Mouse (Mus musculus): ENCODE results near the gene G3bp1. TPM values are rescaled to one million over a fixed set of nuclear protein-coding genes. Genes with fewer than 3 reads are reported as not detected.

The G3bp1 gene
- polyA plus RNA-seq, 1 experiment from 2014 or later: 215 TPM

DNA sequence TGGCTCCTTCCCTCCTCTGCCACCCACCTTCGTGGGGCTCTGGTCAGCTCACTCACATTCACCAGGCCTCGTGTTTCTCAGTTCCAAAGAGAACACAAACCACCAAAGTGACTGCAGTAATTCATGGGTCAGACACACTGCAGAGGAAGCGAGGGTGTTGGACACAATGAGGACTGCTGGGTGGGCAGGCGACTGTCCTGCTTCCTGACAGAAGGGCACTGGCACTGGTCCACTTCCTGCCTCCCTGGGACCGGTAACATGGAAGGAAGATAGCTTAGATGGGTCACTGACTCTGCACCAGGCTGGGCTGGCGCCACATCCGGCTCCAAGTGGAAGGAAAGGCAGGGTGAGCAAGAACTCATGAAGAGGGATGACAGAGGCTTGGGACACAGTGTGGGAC lies 20.0 kb upstream of the G3bp1 start:
- Histone ChIP-seq H3K27ac (replicated peaks) (no peak overlapping the region), H3K4me3 (no peak overlapping the region), H3K9me3 (no peaks in the 10 kb centered on the region), H3K36me3 (peaks cover 28% of the 10 kb centered on the region), H3K9ac (replicated peaks) (no peak overlapping the region), H3K4me1 (no peaks in the 10 kb centered on the region), H3K4me2 (replicated peaks) (no peak overlapping the region), H3K27me3 (no peaks in the 10 kb centered on the region)
- no peak for ATAC-seq (ENCODE audit: low FRiP score, low read depth)
- 82% methylated on average over 7 of the region's 7 CpGs for WGBS

DNA sequence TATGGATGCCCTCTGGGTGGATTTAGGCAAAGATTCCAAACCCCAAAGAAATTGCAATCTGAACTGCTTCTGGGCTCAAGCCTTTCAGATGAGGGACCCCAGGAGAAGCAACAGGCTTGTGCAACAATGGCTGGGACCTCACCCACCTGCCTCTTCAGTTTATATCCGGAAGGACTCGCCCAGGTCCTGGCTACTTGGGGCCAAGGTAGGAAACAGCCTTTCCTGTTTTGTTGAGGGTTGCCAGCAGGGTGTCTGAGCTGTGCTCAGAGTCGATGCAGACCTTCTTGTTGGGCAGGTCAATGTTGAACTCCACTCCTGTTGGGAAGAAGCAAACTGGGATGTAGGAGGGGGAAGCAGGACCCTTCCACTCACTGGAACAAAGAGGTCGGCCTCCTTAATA lies 19.2 kb upstream of the G3bp1 start:
- Histone ChIP-seq H3K4me3 (no peak overlapping the region), H3K4me1 (no peaks in the 10 kb centered on the region), H3K27me3 (no peaks in the 10 kb centered on the region), H3K27ac (replicated peaks) (no peak overlapping the region), H3K4me2 (replicated peaks) (no peak overlapping the region), H3K9me3 (no peaks in the 10 kb centered on the region), H3K9ac (replicated peaks) (no peak overlapping the region), H3K36me3 (peaks cover 28% of the 10 kb centered on the region)
- WGBS: 73% methylated on average over 4 of the region's 4 CpGs
- no peak for ATAC-seq (ENCODE audit: low FRiP score, low read depth)

DNA sequence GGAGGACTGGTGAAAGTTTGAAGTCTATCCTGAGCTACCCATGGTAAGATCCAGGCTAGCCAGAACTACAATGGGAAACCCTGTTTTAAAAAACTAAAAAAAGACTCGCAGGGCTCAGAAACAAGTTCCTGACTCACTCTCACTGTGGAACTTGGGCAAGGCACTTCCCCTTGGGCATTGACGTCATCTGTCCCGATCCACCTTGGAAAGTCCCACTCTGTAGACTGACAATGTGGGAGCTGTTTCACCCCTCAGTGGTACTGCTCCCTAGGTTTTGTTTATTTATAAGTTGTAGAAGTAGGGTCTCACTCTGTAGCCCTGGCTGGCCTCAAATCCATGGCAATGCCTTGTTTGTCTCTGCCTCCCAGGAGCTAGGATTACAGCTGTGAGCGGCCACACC lies 15.8 kb upstream of the G3bp1 start:
- no peak for ATAC-seq (ENCODE audit: low FRiP score, low read depth)
- no peak overlapping the region for H3K4me3 ChIP-seq
- WGBS: 91% methylated on average over 4 of the region's 4 CpGs
- H3K4me1 ChIP-seq: no peaks in the 10 kb centered on the region
- no peak overlapping the region for H3K9ac ChIP-seq (replicated peaks)
- no peaks in the 10 kb centered on the region for H3K9me3 ChIP-seq
- H3K36me3 ChIP-seq: peaks cover 27% of the 10 kb centered on the region
- H3K27me3 ChIP-seq: no peaks in the 10 kb centered on the region
- no peak overlapping the region for H3K27ac ChIP-seq (replicated peaks)
- no peak overlapping the region for H3K4me2 ChIP-seq (replicated peaks)

DNA sequence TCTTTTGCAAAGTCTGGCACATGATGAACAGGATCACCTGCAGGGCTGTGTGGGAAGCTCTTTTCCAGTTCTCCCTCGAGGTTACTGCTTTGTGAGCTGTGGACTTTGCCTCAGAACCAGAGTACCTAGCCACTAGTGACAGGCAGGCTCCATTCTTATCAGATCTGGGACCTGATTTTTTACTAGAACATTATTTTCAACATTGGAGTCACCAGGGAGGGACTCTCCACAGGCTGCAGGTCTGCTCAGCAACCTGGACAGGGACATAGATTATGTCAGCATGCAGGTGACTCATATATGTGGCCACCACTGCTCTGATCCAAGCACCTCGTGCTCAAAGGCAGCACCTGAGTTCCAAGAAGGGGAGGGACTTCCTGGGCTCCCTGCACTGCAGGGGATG lies 14.3 kb upstream of the G3bp1 start:
- Histone ChIP-seq H3K4me3 (no peak overlapping the region), H3K9me3 (no peaks in the 10 kb centered on the region), H3K27ac (replicated peaks) (no peak overlapping the region), H3K27me3 (no peaks in the 10 kb centered on the region), H3K9ac (replicated peaks) (no peak overlapping the region), H3K4me2 (replicated peaks) (no peak overlapping the region), H3K36me3 (peaks cover 11% of the 10 kb centered on the region; the same call in 1 of the 2 replicates), H3K4me1 (peaks cover 7% of the 10 kb centered on the region)
- WGBS: 82% methylated on average over 2 of the region's 2 CpGs
- ATAC-seq (ENCODE audit: low FRiP score, low read depth): no peak

DNA sequence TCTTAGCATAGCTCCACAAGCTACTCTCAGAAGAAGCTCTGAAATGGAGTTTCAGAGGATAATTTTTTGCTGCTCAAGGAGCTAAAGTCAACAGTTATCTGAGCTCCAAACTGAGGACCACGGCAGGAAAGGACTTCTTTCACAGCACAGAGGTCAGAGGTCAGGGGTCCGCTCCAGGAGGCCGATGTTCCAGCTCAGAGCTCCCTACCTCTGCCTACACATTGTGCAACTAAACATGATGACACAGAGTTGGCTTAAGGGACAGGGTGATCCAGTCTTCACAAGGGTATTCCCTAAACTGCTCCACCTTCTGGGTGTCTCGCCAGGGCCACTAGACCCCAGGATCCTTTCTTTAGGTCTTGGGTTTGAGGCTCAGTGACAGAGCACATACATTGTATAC lies 11.0 kb upstream of the G3bp1 start:
- WGBS: 47% methylated on average over 4 of the region's 4 CpGs
- H3K4me3 ChIP-seq: no peak overlapping the region
- ATAC-seq (ENCODE audit: low FRiP score, low read depth): no peak

DNA sequence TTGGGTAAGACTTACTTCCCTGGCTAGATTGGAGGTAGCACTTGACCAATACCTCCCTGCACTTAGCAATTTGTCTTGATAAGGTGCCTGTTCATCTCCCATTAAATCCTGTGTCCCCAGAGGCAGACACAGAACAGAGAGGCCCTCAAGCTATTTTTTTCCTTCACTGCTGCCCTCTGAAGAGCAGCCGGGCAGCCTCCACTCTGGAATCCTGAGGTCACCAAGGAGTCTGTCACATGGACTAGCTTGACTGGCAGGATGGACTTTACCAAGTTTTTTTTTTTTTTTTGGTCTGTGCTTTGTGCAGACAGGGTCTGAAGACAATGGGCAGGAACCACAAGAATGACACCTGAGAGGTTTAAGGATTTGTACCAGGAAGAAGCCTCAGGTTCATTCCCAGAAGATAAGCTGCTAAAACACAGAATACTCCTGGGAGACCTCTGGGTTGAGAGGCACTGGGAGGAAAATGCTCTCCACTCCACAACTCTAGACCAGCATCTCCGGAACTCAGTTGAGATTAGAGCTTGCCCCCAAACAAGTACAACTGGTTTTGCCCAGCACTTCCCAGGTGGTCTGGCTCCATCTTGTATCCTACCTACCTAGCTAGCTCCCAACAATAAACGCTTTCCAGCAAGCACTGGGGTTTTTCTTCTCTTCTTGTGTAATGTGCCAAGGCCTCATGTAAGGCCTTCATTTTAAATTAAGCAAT lies 9.5 kb upstream of the G3bp1 start:
- peak overlapping the region; percentile 90 for H3K4me2 ChIP-seq (replicated peaks)
- H3K27ac ChIP-seq (replicated peaks): no peak overlapping the region
- peak overlapping the region; percentile 72 for H3K4me3 ChIP-seq
- H3K9ac ChIP-seq (replicated peaks): peak overlapping the region; percentile 67
- H3K36me3 ChIP-seq: no peaks in the 10 kb centered on the region
- ATAC-seq (ENCODE audit: low FRiP score, low read depth): no peak
- 38% methylated on average over 3 of the region's 3 CpGs for WGBS
- peaks cover 11% of the 10 kb centered on the region for H3K4me1 ChIP-seq
- H3K27me3 ChIP-seq: no peaks in the 10 kb centered on the region
- H3K9me3 ChIP-seq: no peaks in the 10 kb centered on the region

More for the DNA sequence above, 11.0 kb upstream of the G3bp1 start:
- H3K27ac ChIP-seq (replicated peaks): no peak overlapping the region
- H3K4me2 ChIP-seq (replicated peaks): no peak overlapping the region
- H3K4me1 ChIP-seq: peaks cover 11% of the 10 kb centered on the region
- H3K9ac ChIP-seq (replicated peaks): no peak overlapping the region
- no peaks in the 10 kb centered on the region for H3K9me3 ChIP-seq
- no peaks in the 10 kb centered on the region for H3K36me3 ChIP-seq
- H3K27me3 ChIP-seq: no peaks in the 10 kb centered on the region

DNA sequence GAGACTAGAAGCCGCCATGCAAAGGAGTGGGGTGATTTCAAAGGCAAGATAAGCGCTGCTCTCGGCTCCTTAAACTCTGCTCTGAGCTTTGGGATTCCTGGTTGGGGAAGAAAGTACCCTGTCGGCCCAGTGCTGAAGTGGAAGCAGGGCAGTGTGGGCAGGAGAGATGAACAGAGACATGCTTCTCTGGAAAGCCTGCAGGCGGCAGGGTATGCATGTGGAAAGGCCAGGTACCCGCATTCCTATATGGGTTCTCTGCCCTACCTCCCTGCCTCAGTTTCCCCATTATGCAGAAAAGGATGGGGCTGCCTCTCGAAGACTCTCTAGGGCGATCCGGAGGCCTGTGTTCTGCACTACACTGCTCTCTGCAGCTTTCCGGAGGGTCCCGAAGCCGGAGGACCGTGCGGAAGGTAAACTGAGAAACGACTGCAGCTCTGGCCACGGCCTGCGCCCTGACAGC lies 8.9 kb upstream of the G3bp1 start:
- Histone ChIP-seq H3K27me3 (no peaks in the 10 kb centered on the region), H3K9me3 (no peaks in the 10 kb centered on the region), H3K4me1 (peaks cover 11% of the 10 kb centered on the region), H3K27ac (replicated peaks) (peak overlapping the region; percentile 49; the same call in 1 of the 2 replicates), H3K36me3 (no peaks in the 10 kb centered on the region), H3K4me3 (peak overlapping the region; percentile 72), H3K9ac (replicated peaks) (peak overlapping the region; percentile 67), H3K4me2 (replicated peaks) (peak overlapping the region; percentile 90)
- peak; percentile 74 for ATAC-seq (ENCODE audit: low FRiP score, low read depth)
- under 1% methylated on average over 17 of the region's 17 CpGs for WGBS

DNA sequence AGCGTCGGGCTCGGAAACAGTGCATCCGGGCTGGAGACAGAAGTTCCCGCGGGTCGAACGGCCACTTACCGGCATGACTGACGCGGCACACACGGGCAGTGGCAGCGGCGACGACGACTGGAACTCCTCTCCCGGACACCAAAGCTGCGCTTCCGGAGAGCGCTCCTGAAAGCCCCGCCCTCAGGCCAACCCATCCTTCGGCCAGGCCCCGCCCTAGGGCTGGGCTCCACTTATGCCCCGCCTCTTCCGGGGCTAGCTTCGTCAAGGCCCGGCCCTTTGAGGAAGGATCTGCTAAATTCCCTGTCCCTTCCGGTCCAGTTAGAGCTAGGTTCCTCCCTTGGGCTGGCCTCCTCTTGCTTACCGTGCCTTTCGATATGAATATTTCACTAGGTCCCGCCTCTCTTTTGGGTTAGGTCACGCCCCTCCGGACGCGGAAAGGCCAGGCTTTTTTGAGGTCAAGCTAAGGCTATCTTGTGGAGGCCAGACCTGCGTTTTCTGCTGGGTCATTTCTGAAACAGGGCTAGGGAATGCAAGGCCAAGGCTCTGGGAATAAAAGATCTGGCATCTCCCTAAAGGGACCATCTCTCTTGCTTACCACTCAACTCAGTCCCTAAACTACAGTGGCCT lies 8.4 kb upstream of the G3bp1 start, which contains the start of gene Atox1:
Gene Atox1, minus strand, starts transcription at position 221 of the 627 bp plus-strand sequence.
- peak within 1 kb of the TSS; percentile 56 for H3K27ac ChIP-seq (replicated peaks)
- WGBS: 1% methylated on average over 36 of the region's 36 CpGs
- peak within 1 kb of the TSS; percentile 90 for H3K4me2 ChIP-seq (replicated peaks)
- peak within 1 kb of the TSS; percentile 72 for H3K4me3 ChIP-seq
- H3K27me3 ChIP-seq: no peaks in the 10 kb centered on the region
- peak; percentile 98 for ATAC-seq (ENCODE audit: low FRiP score, low read depth)
- H3K9ac ChIP-seq (replicated peaks): peak within 1 kb of the TSS; percentile 67
- no peaks in the 10 kb centered on the region for H3K36me3 ChIP-seq
- H3K4me1 ChIP-seq: peaks cover 11% of the 10 kb centered on the region
- H3K9me3 ChIP-seq: no peaks in the 10 kb centered on the region

DNA sequence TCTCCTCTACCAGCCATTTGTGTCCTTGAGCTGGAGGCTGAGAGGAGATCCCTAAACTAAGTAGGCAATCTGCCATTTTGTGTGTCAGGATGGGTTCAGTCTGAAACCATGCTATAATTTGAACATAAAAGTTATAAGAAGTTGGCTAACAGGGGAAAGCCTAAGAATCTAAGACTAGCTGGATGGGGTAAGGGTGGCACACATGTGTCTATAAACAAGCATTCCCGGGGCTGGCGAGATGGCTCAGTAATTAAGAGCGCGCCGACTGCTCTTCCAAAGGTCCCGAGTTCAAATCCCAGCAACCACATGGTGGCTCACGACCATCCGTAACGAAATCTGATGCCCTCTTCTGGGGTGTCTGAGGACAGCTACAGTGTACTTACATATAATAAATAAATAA lies 7.3 kb upstream of the G3bp1 start:
- H3K4me1 ChIP-seq: peaks cover 11% of the 10 kb centered on the region
- no peaks in the 10 kb centered on the region for H3K27me3 ChIP-seq
- ATAC-seq (ENCODE audit: low FRiP score, low read depth): no peak
- H3K27ac ChIP-seq (replicated peaks): no peak overlapping the region
- H3K36me3 ChIP-seq: no peaks in the 10 kb centered on the region
- H3K9me3 ChIP-seq: no peaks in the 10 kb centered on the region
- 96% methylated on average over 9 of the region's 9 CpGs for WGBS
- no peak overlapping the region for H3K4me3 ChIP-seq
- H3K9ac ChIP-seq (replicated peaks): no peak overlapping the region
- H3K4me2 ChIP-seq (replicated peaks): no peak overlapping the region

DNA sequence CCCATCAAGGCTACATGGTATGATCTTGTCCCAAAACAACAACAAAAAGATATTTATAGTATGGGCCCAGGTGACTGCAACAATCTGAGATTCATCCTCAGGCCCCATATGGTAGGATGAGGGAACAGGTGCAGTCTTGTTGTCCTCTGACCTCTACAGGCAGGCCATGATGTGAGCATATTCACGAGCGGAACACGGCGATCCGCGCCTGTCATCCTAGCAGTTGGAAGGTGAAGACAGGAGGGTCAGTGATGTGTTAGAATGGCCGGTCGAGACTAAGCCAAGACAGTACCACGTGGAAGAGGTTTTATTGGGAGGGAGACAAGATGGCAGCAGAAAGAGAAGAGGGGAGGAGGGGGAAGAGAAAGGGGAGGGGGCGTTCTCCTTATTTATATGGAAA lies 4.8 kb upstream of the G3bp1 start:
- Histone ChIP-seq H3K27ac (replicated peaks) (no peak overlapping the region), H3K27me3 (no peaks in the 10 kb centered on the region), H3K9me3 (no peaks in the 10 kb centered on the region), H3K4me3 (no peak overlapping the region), H3K36me3 (no peaks in the 10 kb centered on the region), H3K4me2 (replicated peaks) (no peak overlapping the region), H3K4me1 (peaks cover 18% of the 10 kb centered on the region), H3K9ac (replicated peaks) (no peak overlapping the region)
- WGBS: 87% methylated on average over 10 of the region's 10 CpGs
- ATAC-seq (ENCODE audit: low FRiP score, low read depth): no peak

DNA sequence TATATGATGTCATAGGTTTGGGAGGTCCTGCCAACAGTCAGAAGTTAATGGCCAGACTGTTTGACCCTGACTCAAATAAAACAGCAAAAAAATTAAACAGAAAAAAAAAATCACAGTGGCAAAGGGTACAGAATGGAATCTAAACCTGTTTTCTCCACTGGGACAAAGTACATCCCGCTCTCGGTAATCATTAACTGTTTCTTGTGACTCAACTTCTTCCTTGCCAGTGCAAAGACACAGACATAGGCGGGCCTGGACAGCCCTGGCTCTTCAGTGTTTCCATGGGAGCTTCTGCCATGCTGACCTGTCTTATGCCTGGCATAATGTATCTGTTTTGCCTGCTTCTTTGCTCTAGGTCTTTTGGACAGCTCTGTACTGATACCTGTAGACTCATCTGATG lies 4.3 kb upstream of the G3bp1 start:
- Histone ChIP-seq H3K4me3 (no peak overlapping the region), H3K4me1 (peaks cover 14% of the 10 kb centered on the region), H3K9me3 (no peaks in the 10 kb centered on the region), H3K27ac (replicated peaks) (no peak overlapping the region), H3K4me2 (replicated peaks) (no peak overlapping the region), H3K27me3 (no peaks in the 10 kb centered on the region), H3K9ac (replicated peaks) (no peak overlapping the region), H3K36me3 (no peaks in the 10 kb centered on the region)
- no peak for ATAC-seq (ENCODE audit: low FRiP score, low read depth)
- WGBS: 88% methylated on average over 3 of the region's 3 CpGs

DNA sequence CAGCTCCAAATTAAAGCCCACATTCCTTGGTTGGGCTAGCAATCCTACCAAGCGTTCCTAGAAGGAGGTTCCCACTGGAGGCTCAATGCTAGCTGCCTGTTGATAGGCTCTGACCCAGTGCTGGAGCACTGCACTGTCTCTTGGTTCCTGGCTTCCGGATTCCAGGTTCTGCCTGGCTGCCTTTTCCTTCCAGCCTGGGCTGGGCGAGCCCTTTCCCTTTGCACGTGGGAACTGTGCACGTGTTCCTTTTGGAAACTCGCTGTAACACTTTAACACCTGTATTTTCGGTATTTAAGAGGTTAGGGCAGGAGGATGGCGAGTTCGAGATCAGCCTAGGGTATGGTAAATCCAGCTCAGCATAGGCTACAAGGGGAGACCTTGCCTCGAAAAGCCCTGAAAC lies 1.5 kb upstream of the G3bp1 start:
- H3K9ac ChIP-seq (replicated peaks): peak overlapping the region; percentile 70; the same call in 1 of the 2 replicates
- ATAC-seq (ENCODE audit: low FRiP score, low read depth): no peak
- H3K4me2 ChIP-seq (replicated peaks): peak overlapping the region; percentile 74
- peak overlapping the region; percentile 88; the same call in 1 of the 2 replicates for H3K27ac ChIP-seq (replicated peaks)
- no peaks in the 10 kb centered on the region for H3K9me3 ChIP-seq
- 70% methylated on average over 10 of the region's 10 CpGs for WGBS
- H3K4me1 ChIP-seq: peaks cover 24% of the 10 kb centered on the region
- H3K36me3 ChIP-seq: peaks cover 10% of the 10 kb centered on the region; the same call in 1 of the 2 replicates
- no peaks in the 10 kb centered on the region for H3K27me3 ChIP-seq
- peak overlapping the region; percentile 48 for H3K4me3 ChIP-seq
